Mouse (Mus musculus): Measurements from ENCODE around the gene Il17d. TPM values are rescaled to one million over a fixed set of nuclear protein-coding genes. Genes with fewer than 3 reads are reported as not detected.
A peak's percentile ranks its signal among the peaks of the same experiment; 100 is the strongest.

Gene Il17d
- polyA plus RNA-seq, 1 experiment from 2014 or later = 7.2 TPM

- Histone ChIP-seq H3K36me3 (ENCODE audit: control insufficient read depth, insufficient read depth, low read length) (peaks cover 5% of the 10 kb centered on the region; the same call in 1 of the 2 replicates), H3K4me2 (ENCODE audit: low read length) (no peak overlapping the region), H3K4me1 (ENCODE audit: control insufficient read depth, insufficient read depth, low read length) (no peaks in the 10 kb centered on the region), H3K9me3 (replicated peaks; ENCODE audit: control insufficient read depth, low read length, poor library complexity, severe bottlenecking) (no peaks in the 10 kb centered on the region), H3K27ac (ENCODE audit: low read length) (no peak overlapping the region), H3K9ac (ENCODE audit: low read depth, low read length) (no peak overlapping the region), H3K4me3 (ENCODE audit: low read depth, low read length) (no peak overlapping the region), H3K27me3 (ENCODE audit: control insufficient read depth, insufficient read depth, low read depth, low read length) (no peaks in the 10 kb centered on the region)
- 89% methylated on average over 7 of the region's 7 CpGs for WGBS
- no peak for ATAC-seq
These were observed 7.6 kb upstream of the Il17d start for GRCm38 (mm10) chr14:57517001-57517400.

GRCm38 (mm10) chr14:57523762-57524161 lies 815 bp upstream of the Il17d start:
- Histone ChIP-seq H3K27me3 (ENCODE audit: control insufficient read depth, insufficient read depth, low read depth, low read length) (0 out of 2 replicates have a peak, but pooled peaks cover 3% of the 10 kb centered on the region), H3K4me1 (ENCODE audit: control insufficient read depth, insufficient read depth, low read length) (peaks cover 13% of the 10 kb centered on the region), H3K4me2 (ENCODE audit: low read length) (no peak overlapping the region; the same call in 1 of the 2 replicates), H3K27ac (ENCODE audit: low read length) (no peak overlapping the region), H3K36me3 (ENCODE audit: control insufficient read depth, insufficient read depth, low read length) (no peaks in the 10 kb centered on the region), H3K9ac (ENCODE audit: low read depth, low read length) (no peak overlapping the region), H3K4me3 (ENCODE audit: low read depth, low read length) (no peak overlapping the region), H3K9me3 (replicated peaks; ENCODE audit: control insufficient read depth, low read length, poor library complexity, severe bottlenecking) (no peaks in the 10 kb centered on the region)
- no peak for ATAC-seq
- 90% methylated on average over 9 of the region's 9 CpGs for WGBS

GRCm38 (mm10) chr14:57525388-57526049 lies 942 bp downstream of the Il17d start:
- Histone ChIP-seq H3K27me3 (ENCODE audit: control insufficient read depth, insufficient read depth, low read depth, low read length) (0 out of 2 replicates have a peak, but pooled peaks cover 3% of the 10 kb centered on the region), H3K4me1 (ENCODE audit: control insufficient read depth, insufficient read depth, low read length) (peaks cover 13% of the 10 kb centered on the region), H3K4me2 (ENCODE audit: low read length) (peak overlapping the region; percentile 70), H3K4me3 (ENCODE audit: low read depth, low read length) (peak overlapping the region; percentile 68), H3K9me3 (replicated peaks; ENCODE audit: control insufficient read depth, low read length, poor library complexity, severe bottlenecking) (no peaks in the 10 kb centered on the region), H3K36me3 (ENCODE audit: control insufficient read depth, insufficient read depth, low read length) (no peaks in the 10 kb centered on the region), H3K9ac (ENCODE audit: low read depth, low read length) (peak overlapping the region; percentile 92), H3K27ac (ENCODE audit: low read length) (peak overlapping the region; percentile 85)
- peak; percentile 87 for ATAC-seq
- WGBS = under 1% methylated on average over 44 of the region's 60 CpGs

- Histone ChIP-seq H3K36me3 (ENCODE audit: control insufficient read depth, insufficient read depth, low read length) (no peaks in the 10 kb centered on the region), H3K9me3 (replicated peaks; ENCODE audit: control insufficient read depth, low read length, poor library complexity, severe bottlenecking) (no peaks in the 10 kb centered on the region), H3K27ac (ENCODE audit: low read length) (no peak overlapping the region; the same call in 1 of the 2 replicates)
These were observed 1.6 kb downstream of the Il17d start for GRCm38 (mm10) chr14:57526050-57526623.

GRCm38 (mm10) chr14:57527122-57527521 lies 2.5 kb downstream of the Il17d start:
- WGBS = 36% methylated on average over 7 of the region's 7 CpGs

More at GRCm38 (mm10) chr14:57526050-57526623, 1.6 kb downstream of the Il17d start:
- peak; percentile 46; the same call in 1 of the 2 replicates for ATAC-seq
- Histone ChIP-seq H3K27me3 (ENCODE audit: control insufficient read depth, insufficient read depth, low read depth, low read length) (0 out of 2 replicates have a peak, but pooled peaks cover 3% of the 10 kb centered on the region), H3K4me2 (ENCODE audit: low read length) (peak overlapping the region; percentile 70), H3K9ac (ENCODE audit: low read depth, low read length) (peak overlapping the region; percentile 92), H3K4me1 (ENCODE audit: control insufficient read depth, insufficient read depth, low read length) (peaks cover 13% of the 10 kb centered on the region), H3K4me3 (ENCODE audit: low read depth, low read length) (peak overlapping the region; percentile 68)
- 53% methylated on average over 10 of the region's 10 CpGs for WGBS

GRCm38 (mm10) chr14:57527598-57527997 lies 3.0 kb downstream of the Il17d start:
- no peak for ATAC-seq
- H3K9ac ChIP-seq (ENCODE audit: low read depth, low read length) = no peak overlapping the region
- no peak overlapping the region for H3K27ac ChIP-seq (ENCODE audit: low read length)
- H3K36me3 ChIP-seq (ENCODE audit: control insufficient read depth, insufficient read depth, low read length) = no peaks in the 10 kb centered on the region
- H3K4me2 ChIP-seq (ENCODE audit: low read length) = no peak overlapping the region
- H3K4me3 ChIP-seq (ENCODE audit: low read depth, low read length) = no peak overlapping the region
- peaks cover 13% of the 10 kb centered on the region for H3K4me1 ChIP-seq (ENCODE audit: control insufficient read depth, insufficient read depth, low read length)
- WGBS = 49% methylated on average over 2 of the region's 2 CpGs
- H3K27me3 ChIP-seq (ENCODE audit: control insufficient read depth, insufficient read depth, low read depth, low read length) = 0 out of 2 replicates have a peak, but pooled peaks cover 3% of the 10 kb centered on the region
- no peaks in the 10 kb centered on the region for H3K9me3 ChIP-seq (replicated peaks; ENCODE audit: control insufficient read depth, low read length, poor library complexity, severe bottlenecking)

More at GRCm38 (mm10) chr14:57527122-57527521, 2.5 kb downstream of the Il17d start:
- H3K4me3 ChIP-seq (ENCODE audit: low read depth, low read length) = no peak overlapping the region
- H3K4me2 ChIP-seq (ENCODE audit: low read length) = no peak overlapping the region
- no peaks in the 10 kb centered on the region for H3K36me3 ChIP-seq (ENCODE audit: control insufficient read depth, insufficient read depth, low read length)
- 0 out of 2 replicates have a peak, but pooled peaks cover 3% of the 10 kb centered on the region for H3K27me3 ChIP-seq (ENCODE audit: control insufficient read depth, insufficient read depth, low read depth, low read length)
- peaks cover 13% of the 10 kb centered on the region for H3K4me1 ChIP-seq (ENCODE audit: control insufficient read depth, insufficient read depth, low read length)
- no peak for ATAC-seq
- H3K9ac ChIP-seq (ENCODE audit: low read depth, low read length) = no peak overlapping the region
- no peaks in the 10 kb centered on the region for H3K9me3 ChIP-seq (replicated peaks; ENCODE audit: control insufficient read depth, low read length, poor library complexity, severe bottlenecking)
- no peak overlapping the region for H3K27ac ChIP-seq (ENCODE audit: low read length)

GRCm38 (mm10) chr14:57529086-57529785 lies 4.7 kb downstream of the Il17d start:
- H3K9ac ChIP-seq (ENCODE audit: low read depth, low read length) = no peak overlapping the region
- H3K9me3 ChIP-seq (replicated peaks; ENCODE audit: control insufficient read depth, low read length, poor library complexity, severe bottlenecking) = no peaks in the 10 kb centered on the region
- no peak for ATAC-seq
- H3K4me3 ChIP-seq (ENCODE audit: low read depth, low read length) = no peak overlapping the region
- H3K27ac ChIP-seq (ENCODE audit: low read length) = no peak overlapping the region
- H3K4me1 ChIP-seq (ENCODE audit: control insufficient read depth, insufficient read depth, low read length) = peaks cover 15% of the 10 kb centered on the region
- H3K27me3 ChIP-seq (ENCODE audit: control insufficient read depth, insufficient read depth, low read depth, low read length) = no peaks in the 10 kb centered on the region
- 49% methylated on average over 10 of the region's 10 CpGs for WGBS
- H3K36me3 ChIP-seq (ENCODE audit: control insufficient read depth, insufficient read depth, low read length) = no peaks in the 10 kb centered on the region
- no peak overlapping the region for H3K4me2 ChIP-seq (ENCODE audit: low read length)

- Histone ChIP-seq H3K4me1 (ENCODE audit: control insufficient read depth, insufficient read depth, low read length) (peaks cover 21% of the 10 kb centered on the region), H3K4me3 (ENCODE audit: low read depth, low read length) (no peak overlapping the region), H3K36me3 (ENCODE audit: control insufficient read depth, insufficient read depth, low read length) (no peaks in the 10 kb centered on the region), H3K27me3 (ENCODE audit: control insufficient read depth, insufficient read depth, low read depth, low read length) (no peaks in the 10 kb centered on the region), H3K27ac (ENCODE audit: low read length) (no peak overlapping the region), H3K9ac (ENCODE audit: low read depth, low read length) (no peak overlapping the region), H3K4me2 (ENCODE audit: low read length) (no peak overlapping the region), H3K9me3 (replicated peaks; ENCODE audit: control insufficient read depth, low read length, poor library complexity, severe bottlenecking) (no peaks in the 10 kb centered on the region)
- 57% methylated on average over 5 of the region's 5 CpGs for WGBS
- no peak for ATAC-seq
These were observed 5.4 kb downstream of the Il17d start for GRCm38 (mm10) chr14:57529786-57530515.

Data from midbrain, embryonic 16.5 days (tissue).